Mouse (Mus musculus) hindbrain, embryonic 16.5 days (tissue): ENCODE data around the gene Cep135. TPM values are rescaled to one million over a fixed set of nuclear protein-coding genes. Genes with fewer than 3 reads are reported as not detected.

Source experiments
- ATAC-seq: fragments of 200-750 bp; cut with Nextera tagmentation; 2 replicates; pipeline ENCODE4 v1.8.0; 2017; ENCODE audit warnings: moderate TSS enrichment, moderate library complexity
- H3K27ac ChIP-seq: fragments of 300-500 bp; sonication (generic); 2 replicates; pipeline ENCODE4 v1.5.1; 2014; ENCODE audit warnings: low read depth, mild to moderate bottlenecking, control low read depth, low read length, moderate library complexity
- H3K27me3 ChIP-seq: fragments of 300-500 bp; sonication (generic); replicated peaks from 2 replicates; pipeline ENCODE4 v1.6.1; 2014; ENCODE audit warnings: low read length; ENCODE audit not compliant: control insufficient read depth, insufficient read depth
- H3K36me3 ChIP-seq: fragments of 300-500 bp; sonication (generic); 2 replicates; pipeline ENCODE4 v1.6.1; 2014; ENCODE audit warnings: mild to moderate bottlenecking, low read length, moderate library complexity, mixed read lengths; ENCODE audit not compliant: control insufficient read depth, insufficient read depth
- H3K4me1 ChIP-seq: fragments of 300-500 bp; sonication (generic); 2 replicates; pipeline ENCODE4 v1.6.1; 2014; ENCODE audit warnings: low read depth, low read length; ENCODE audit not compliant: control insufficient read depth, insufficient read depth
- H3K4me2 ChIP-seq: fragments of 300-500 bp; sonication (generic); 2 replicates; pipeline ENCODE4 v1.6.1; 2014; ENCODE audit warnings: mild to moderate bottlenecking, low read length, control low read depth, moderate library complexity
- H3K4me3 ChIP-seq: fragments of 300-500 bp; sonication (generic); 2 replicates; pipeline ENCODE4 v1.5.1; 2014; ENCODE audit warnings: mild to moderate bottlenecking, low read length, control low read depth, moderate library complexity
- H3K9ac ChIP-seq: fragments of 300-500 bp; sonication (generic); 2 replicates; pipeline ENCODE4 v1.6.1; 2014; ENCODE audit warnings: low read depth, mild to moderate bottlenecking, control low read depth, low read length, moderate library complexity
- H3K9me3 ChIP-seq: fragments of 300-500 bp; sonication (generic); 2 replicates; pipeline ENCODE4 v1.6.1; 2014; ENCODE audit warnings: mild to moderate bottlenecking, low read length, moderate library complexity; ENCODE audit not compliant: control insufficient read depth
- whole genome bisulfite sequencing: fragments of 180-500 bp; shearing (Covaris S2); extraction: QIAGEN DNeasy Blood & Tissue Kit; methylation state at CpG from one replicate; pipeline ENCODE4 v1.1.7; 2014; 5-methylcytosine and 5-hydroxymethylcytosine counted together
- polyA plus RNA-seq: library from polyadenylated mRNA; unstranded; fragments of >200 nt; fragmentation: Nextera tagmentation; extraction: Ambion mirVana; gene quantifications from 2 replicates; pipeline ENCODE4 v1.2.1, GENCODE M21; 2015

Gene Cep135
- polyA plus RNA-seq, 1 experiment from 2014 or later: 3.4 TPM

GRCm38 (mm10) chr5:76627770-76628169 is 39.3 kb downstream of the Cep135 start:
- Histone ChIP-seq H3K27me3 (no peaks in the 10 kb centered on the region), H3K4me3 (no peak overlapping the region), H3K36me3 (peaks cover 8% of the 10 kb centered on the region), H3K4me1 (no peaks in the 10 kb centered on the region), H3K9me3 (no peaks in the 10 kb centered on the region), H3K27ac (no peak overlapping the region), H3K4me2 (no peak overlapping the region), H3K9ac (no peak overlapping the region)
- 97% methylated on average over 1 of the region's 1 CpGs for WGBS
- no peak for ATAC-seq

- Histone ChIP-seq H3K27me3 (no peaks in the 10 kb centered on the region), H3K9ac (no peak overlapping the region), H3K36me3 (peaks cover 21% of the 10 kb centered on the region), H3K9me3 (no peaks in the 10 kb centered on the region), H3K27ac (no peak overlapping the region), H3K4me3 (no peak overlapping the region), H3K4me1 (no peaks in the 10 kb centered on the region), H3K4me2 (no peak overlapping the region)
- ATAC-seq: no peak
- WGBS: 83% methylated on average over 10 of the region's 10 CpGs
Measured at GRCm38 (mm10) chr5:76634012-76634411, 45.5 kb downstream of the Cep135 start.

DNA sequence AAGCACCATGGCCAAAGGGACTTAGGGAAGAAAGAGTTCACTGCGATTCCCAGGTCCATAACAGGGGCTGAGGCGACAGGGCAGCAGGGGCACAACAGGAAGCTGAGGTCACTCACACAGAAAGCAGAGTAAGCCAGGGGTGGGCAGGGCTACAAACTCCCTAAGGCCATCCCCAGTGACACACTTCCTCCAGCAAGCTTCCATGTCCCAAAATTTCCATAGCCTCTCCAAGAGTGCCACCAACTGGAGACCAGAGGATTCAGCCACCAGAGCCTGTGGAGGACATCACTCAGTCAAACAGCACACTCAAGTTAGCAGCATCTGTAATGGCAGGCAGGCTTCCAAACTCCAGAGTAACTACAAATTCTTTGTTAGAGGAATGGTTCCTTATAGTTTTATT is 47.1 kb downstream of the Cep135 start:
- Histone ChIP-seq H3K9ac (no peak overlapping the region), H3K27ac (no peak overlapping the region), H3K4me3 (no peak overlapping the region), H3K9me3 (no peaks in the 10 kb centered on the region), H3K4me1 (no peaks in the 10 kb centered on the region), H3K4me2 (no peak overlapping the region), H3K36me3 (peaks cover 22% of the 10 kb centered on the region), H3K27me3 (no peaks in the 10 kb centered on the region)
- WGBS: 100% methylated on average over 2 of the region's 2 CpGs
- ATAC-seq: no peak

GRCm38 (mm10) chr5:76642076-76642475 is 53.6 kb downstream of the Cep135 start:
- no peaks in the 10 kb centered on the region for H3K9me3 ChIP-seq
- ATAC-seq: no peak
- H3K27me3 ChIP-seq: no peaks in the 10 kb centered on the region
- H3K4me2 ChIP-seq: no peak overlapping the region
- H3K4me3 ChIP-seq: no peak overlapping the region
- peaks cover 20% of the 10 kb centered on the region for H3K36me3 ChIP-seq
- H3K4me1 ChIP-seq: no peaks in the 10 kb centered on the region
- WGBS: 93% methylated on average over 4 of the region's 4 CpGs
- no peak overlapping the region for H3K27ac ChIP-seq
- H3K9ac ChIP-seq: no peak overlapping the region

- ATAC-seq: no peak
- peaks cover 13% of the 10 kb centered on the region for H3K36me3 ChIP-seq
- H3K4me2 ChIP-seq: no peak overlapping the region
- H3K27ac ChIP-seq: no peak overlapping the region
- WGBS: 92% methylated on average over 7 of the region's 7 CpGs
- H3K4me1 ChIP-seq: no peaks in the 10 kb centered on the region
- H3K9me3 ChIP-seq: no peaks in the 10 kb centered on the region
- no peak overlapping the region for H3K9ac ChIP-seq
- no peak overlapping the region for H3K4me3 ChIP-seq
- no peaks in the 10 kb centered on the region for H3K27me3 ChIP-seq
Measured at GRCm38 (mm10) chr5:76644234-76644633, 55.7 kb downstream of the Cep135 start.

GRCm38 (mm10) chr5:76645091-76645868 is 56.8 kb downstream of the Cep135 start:
- Histone ChIP-seq H3K4me2 (no peak overlapping the region), H3K9me3 (no peaks in the 10 kb centered on the region), H3K27me3 (no peaks in the 10 kb centered on the region), H3K36me3 (peaks cover 13% of the 10 kb centered on the region), H3K27ac (no peak overlapping the region), H3K4me3 (no peak overlapping the region), H3K9ac (no peak overlapping the region), H3K4me1 (no peaks in the 10 kb centered on the region)
- ATAC-seq: no peak
- 94% methylated on average over 10 of the region's 10 CpGs for WGBS

GRCm38 (mm10) chr5:76649897-76650296 is 61.4 kb downstream of the Cep135 start:
- no peaks in the 10 kb centered on the region for H3K4me1 ChIP-seq
- H3K9ac ChIP-seq: no peak overlapping the region
- no peaks in the 10 kb centered on the region for H3K36me3 ChIP-seq
- no peaks in the 10 kb centered on the region for H3K9me3 ChIP-seq
- ATAC-seq: no peak
- H3K27ac ChIP-seq: no peak overlapping the region
- no peaks in the 10 kb centered on the region for H3K27me3 ChIP-seq
- H3K4me2 ChIP-seq: no peak overlapping the region
- no peak overlapping the region for H3K4me3 ChIP-seq
- 71% methylated on average over 4 of the region's 4 CpGs for WGBS

- no peak overlapping the region for H3K4me2 ChIP-seq
- H3K4me1 ChIP-seq: no peaks in the 10 kb centered on the region
- H3K4me3 ChIP-seq: no peak overlapping the region
- no peaks in the 10 kb centered on the region for H3K27me3 ChIP-seq
- no peaks in the 10 kb centered on the region for H3K9me3 ChIP-seq
- 55% methylated on average over 5 of the region's 5 CpGs for WGBS
- H3K27ac ChIP-seq: no peak overlapping the region
- H3K9ac ChIP-seq: no peak overlapping the region
- H3K36me3 ChIP-seq: no peaks in the 10 kb centered on the region
- peak; percentile 73 for ATAC-seq
Measured at GRCm38 (mm10) chr5:76651151-76651725, 62.7 kb downstream of the Cep135 start.

- 78% methylated on average over 2 of the region's 2 CpGs for WGBS
- Histone ChIP-seq H3K9ac (peak within 1 kb of the TSS; percentile 74), H3K9me3 (no peaks in the 10 kb centered on the region), H3K36me3 (no peaks in the 10 kb centered on the region), H3K4me3 (peak within 1 kb of the TSS; percentile 84), H3K27me3 (no peaks in the 10 kb centered on the region), H3K4me2 (peak within 1 kb of the TSS; percentile 67), H3K27ac (peak within 1 kb of the TSS; percentile 86), H3K4me1 (peaks cover 11% of the 10 kb centered on the region)
- ATAC-seq: no peak
Measured at GRCm38 (mm10) chr5:76656212-76656611, 67.7 kb downstream of the Cep135 start, which contains the start of gene C530008M17Rik. Gene C530008M17Rik, plus strand, starts transcription at chr5:76656512.
